ENCODE assay signal across 10 mouse cellular contexts in genomic region chr12:72515446-72515845, GRCm38 (mm10). TPM values are rescaled to one million over a fixed set of nuclear protein-coding genes. Genes with fewer than 3 reads are reported as not detected.
DNase-seq lines count a peak whose midpoint lies in the region; ATAC-seq and TF ChIP-seq lines count a peak whose summit lies in the region.
"Had no signal": no experiment of that assay in that cellular context is flagged by ENCODE, and none has a peak within 500 bp of the region (broad histone marks: within the 10 kb centered on the region; RNA-seq: fewer than 3 reads in every experiment).

No protein-coding gene starts in this region.

- H3K36me3 ChIP-seq in forebrain, embryonic 14.5 days (ENCODE audit: control insufficient read depth, insufficient read depth, low read length): no peaks in the 10 kb centered on the region
- H3K36me3 ChIP-seq in forebrain, embryonic 13.5 days (ENCODE audit: poor library complexity, severe bottlenecking): no peaks in the 10 kb centered on the region
- no peaks in the 10 kb centered on the region for H3K36me3 ChIP-seq in limb, embryonic 14.5 days (ENCODE audit: control insufficient read depth, insufficient read depth, low read length)
- no peaks in the 10 kb centered on the region for H3K36me3 ChIP-seq in limb, embryonic 10.5 days
- H3K36me3 ChIP-seq: embryonic facial prominence, embryonic 12.5 days had no signal

- H3K4me3 ChIP-seq in forebrain, embryonic 14.5 days (ENCODE audit: low read depth, low read length): no peak overlapping the region
- no peak overlapping the region for H3K4me3 ChIP-seq in forebrain, embryonic 13.5 days
- H3K4me3 ChIP-seq in limb, embryonic 14.5 days (replicated peaks; ENCODE audit: low read length): no peak overlapping the region
- no peak overlapping the region for H3K4me3 ChIP-seq in limb, embryonic 10.5 days
- H3K4me3 ChIP-seq: embryonic facial prominence, embryonic 12.5 days had no signal

- H3K4me1 ChIP-seq in forebrain, embryonic 14.5 days (ENCODE audit: control insufficient read depth, insufficient read depth, low read length): peaks cover 5% of the 10 kb centered on the region; the same call in 1 of the 2 replicates
- peaks cover 13% of the 10 kb centered on the region for H3K4me1 ChIP-seq in forebrain, embryonic 13.5 days
- no peaks in the 10 kb centered on the region for H3K4me1 ChIP-seq in limb, embryonic 14.5 days (ENCODE audit: control insufficient read depth, insufficient read depth, low read length)
- peaks cover 16% of the 10 kb centered on the region for H3K4me1 ChIP-seq in limb, embryonic 10.5 days
- H3K4me1 ChIP-seq: embryonic facial prominence, embryonic 12.5 days had no signal

- 61% methylated on average over 3 of the region's 3 CpGs for WGBS in forebrain, embryonic 14.5 days
- WGBS in forebrain, embryonic 13.5 days: 61% methylated on average over 3 of the region's 3 CpGs
- 51% methylated on average over 3 of the region's 3 CpGs for WGBS in limb, embryonic 14.5 days
- WGBS in limb, embryonic 10.5 days: 86% methylated on average over 3 of the region's 3 CpGs

- H3K9ac ChIP-seq in forebrain, embryonic 14.5 days (ENCODE audit: low read length): no peak overlapping the region
- no peak overlapping the region for H3K9ac ChIP-seq in forebrain, embryonic 13.5 days
- H3K9ac ChIP-seq in limb, embryonic 14.5 days (ENCODE audit: low read depth, low read length, severe bottlenecking): no peak overlapping the region
- H3K9ac ChIP-seq: embryonic facial prominence, embryonic 12.5 days had no signal

- no peak for TF ChIP-seq POLR2A in limb, embryonic 14.5 days (IDR thresholded peaks at IDR 0.05; ENCODE audit: borderline replicate concordance, extremely low read depth, insufficient read depth, insufficient read length)

- H3K27ac ChIP-seq in forebrain, embryonic 14.5 days (ENCODE audit: low read depth, low read length): no peak overlapping the region
- H3K27ac ChIP-seq in forebrain, embryonic 13.5 days: no peak overlapping the region
- no peak overlapping the region for H3K27ac ChIP-seq in limb, embryonic 14.5 days (replicated peaks; ENCODE audit: low read depth, low read length)
- no peak overlapping the region for H3K27ac ChIP-seq in limb, embryonic 10.5 days
- H3K27ac ChIP-seq: embryonic facial prominence, embryonic 12.5 days; macrophage had no signal

- no peak overlapping the region for H3K4me2 ChIP-seq in forebrain, embryonic 14.5 days (ENCODE audit: low read length)
- no peak overlapping the region for H3K4me2 ChIP-seq in forebrain, embryonic 13.5 days
- H3K4me2 ChIP-seq in limb, embryonic 14.5 days (replicated peaks; ENCODE audit: low read depth, low read length, severe bottlenecking): no peak overlapping the region
- H3K4me2 ChIP-seq: embryonic facial prominence, embryonic 12.5 days had no signal

- DNase-seq in forebrain, embryonic 14.5 days (ENCODE audit: low spot score): peak; percentile 78
- peak; percentile 59 for DNase-seq in limb, embryonic 14.5 days (ENCODE audit: low spot score)
- DNase-seq in limb, embryonic 10.5 days (ENCODE audit: low spot score): no peak
- DNase-seq in brain, adult 2 months (ENCODE audit: low read depth, low spot score): peak; percentile 55
- DNase-seq in cerebellum, adult 11 months: no peak
- no peak for DNase-seq in left cerebral cortex, postnatal 10 days (ENCODE audit: extremely low spot score in 1 of 2, low spot score in 2 of 2)

- no peaks in the 10 kb centered on the region for H3K27me3 ChIP-seq in forebrain, embryonic 14.5 days (replicated peaks; ENCODE audit: control insufficient read depth, insufficient read depth, low read length)
- no peaks in the 10 kb centered on the region for H3K27me3 ChIP-seq in forebrain, embryonic 13.5 days
- no peaks in the 10 kb centered on the region for H3K27me3 ChIP-seq in limb, embryonic 14.5 days (ENCODE audit: control insufficient read depth, insufficient read depth, low read length)
- no peaks in the 10 kb centered on the region for H3K27me3 ChIP-seq in limb, embryonic 10.5 days (ENCODE audit: low read depth, poor library complexity, severe bottlenecking)
- H3K27me3 ChIP-seq: embryonic facial prominence, embryonic 12.5 days had no signal

- ATAC-seq in forebrain, embryonic 14.5 days: no peak
- ATAC-seq in forebrain, embryonic 13.5 days: no peak
- no peak for ATAC-seq in limb, embryonic 14.5 days (ENCODE audit: low FRiP score, low read depth)
- ATAC-seq in megakaryocyte-erythroid progenitor cell, adult 5-6 weeks (replicated peaks; ENCODE audit: low FRiP score, low TSS enrichment, poor library complexity, severe bottlenecking): 0 out of 2 replicates have a peak, but pooled peaks have one; percentile 70

- H3K9me3 ChIP-seq in forebrain, embryonic 14.5 days (replicated peaks; ENCODE audit: control insufficient read depth, low read length): no peaks in the 10 kb centered on the region
- no peaks in the 10 kb centered on the region for H3K9me3 ChIP-seq in forebrain, embryonic 13.5 days (replicated peaks)
- no peaks in the 10 kb centered on the region for H3K9me3 ChIP-seq in limb, embryonic 14.5 days (ENCODE audit: control insufficient read depth, low read length)
- no peaks in the 10 kb centered on the region for H3K9me3 ChIP-seq in limb, embryonic 10.5 days (replicated peaks)
- H3K9me3 ChIP-seq: embryonic facial prominence, embryonic 12.5 days had no signal

- intact Hi-C loops in left cerebral cortex, postnatal 10 days (cut with DNase I): loop anchor here (10.0 kb wide), 1 partner anchor 139 kb away; no protein-coding TSS in a partner anchor

RNA-seq across cellular contexts. Expression of gene Pcnx4, which starts 20.7 kb away (rescaled TPM):
- 20.6 and 21.9 TPM in 2 replicates for polyA plus RNA-seq in forebrain, embryonic 14.5 days (2014; fragmentation: Nextera tagmentation; extraction: Ambion mirVana)
- polyA plus RNA-seq in forebrain, embryonic 13.5 days (2015; fragmentation: Nextera tagmentation; extraction: Ambion mirVana): 15.5 and 16.8 TPM in 2 replicates
- polyA plus RNA-seq in limb, embryonic 14.5 days (2012; rRNA removed): 10.1 and 10.2 TPM in 2 replicates
- polyA plus RNA-seq in limb, embryonic 14.5 days (2014; fragmentation: Nextera tagmentation; extraction: Ambion mirVana): 12.4 and 13.5 TPM in 2 replicates
- 12.4 and 13.8 TPM in 2 replicates for polyA plus RNA-seq in limb, embryonic 10.5 days (2016; fragmentation: Nextera tagmentation; extraction: Ambion mirVana)
- total RNA-seq in megakaryocyte-erythroid progenitor cell, adult 5-6 weeks (2014; fragmentation: Nextera tagmentation): 2.3 and 4.4 TPM in 2 replicates
- total RNA-seq in megakaryocyte-erythroid progenitor cell, adult 5-6 weeks (2017): 2.9 and 4.1 TPM in 2 replicates
- total RNA-seq in left cerebral cortex, postnatal 10 days (2021): 10 to 100 TPM; 32.3 to 33.3 TPM

Comparison
In these comparisons a context has a peak if more than half of its experiments do, and no peak if none do; other contexts are left out.
1. DNase-seq: peak in forebrain, embryonic 14.5 days (single experiment), limb, embryonic 14.5 days (single experiment) and brain, adult 2 months (single experiment); none in limb, embryonic 10.5 days (single experiment), cerebellum, adult 11 months (single experiment) and left cerebral cortex, postnatal 10 days (0 of 2).